Mouse (Mus musculus) G1E (cell line): ENCODE data around the gene Hist2h4. TPM values are rescaled to one million over a fixed set of nuclear protein-coding genes. Genes with fewer than 3 reads are reported as not detected.
A peak's percentile ranks its signal among the peaks of the same experiment; 100 is the strongest.
"Not testable (repeated sequence)": the region's sequence is repeated elsewhere in the genome, so short reads cannot be mapped to it uniquely, and the experiment has no call there.

Experiments used
- ATAC-seq: 2 replicates; pipeline ENCODE4 v1.8.0; 2016; ENCODE audit warnings: mild to moderate bottlenecking; ENCODE audit not compliant: insufficient number of reproducible peaks, poor library complexity, low FRiP score, severe bottlenecking; ENCODE audit errors: extremely low read depth
- DNase-seq: peaks from one replicate; pipeline ENCODE4 v3.0.0; 2012; ENCODE audit warnings: low spot score
- H3K27me3 ChIP-seq: 2 replicates; pipeline ENCODE4 v1.6.1; 2012; ENCODE audit warnings: mild to moderate bottlenecking, low read length, inconsistent platforms; ENCODE audit not compliant: insufficient read depth
- H3K36me3 ChIP-seq: replicated peaks from 2 replicates; pipeline ENCODE3; 2012; ENCODE audit warnings: mild to moderate bottlenecking, inconsistent platforms
- H3K4me1 ChIP-seq: 2 replicates; pipeline ENCODE4 v1.6.1; 2012; ENCODE audit warnings: low read depth, low read length, inconsistent platforms, mixed read lengths; ENCODE audit not compliant: insufficient read depth
- H3K4me3 ChIP-seq: 2 replicates; pipeline ENCODE4 v1.5.1; 2012; ENCODE audit warnings: low read depth, mild to moderate bottlenecking, inconsistent platforms, low read length, moderate library complexity, mixed read lengths
- H3K9me3 ChIP-seq: replicated peaks from 2 replicates; pipeline ENCODE4 v1.6.1; 2012; ENCODE audit warnings: inconsistent platforms
- CTCF ChIP-seq: IDR thresholded peaks from 2 replicates; pipeline ENCODE4 v1.5.1; 2012; ENCODE audit warnings: low read depth, low read length, inconsistent platforms, mixed read lengths
- GATA1 ChIP-seq: IDR thresholded peaks from 2 replicates; pipeline ENCODE4 v1.6.1; 2012; ENCODE audit warnings: borderline replicate concordance, low read length, inconsistent platforms, mixed read lengths
- GATA2 ChIP-seq: IDR thresholded peaks from 2 replicates; pipeline ENCODE4 v1.6.1; 2012; ENCODE audit warnings: low read depth, low read length, inconsistent platforms, borderline replicate concordance
- POLR2AphosphoS5 ChIP-seq: IDR thresholded peaks from 2 replicates; pipeline ENCODE4 v1.6.1; 2012; ENCODE audit warnings: low read depth, low read length, inconsistent platforms; ENCODE audit not compliant: insufficient replicate concordance
- TAL1 ChIP-seq: conservative IDR thresholded peaks from 2 replicates; pipeline ENCODE4 v1.6.1; 2012; ENCODE audit warnings: low read depth, low read length, inconsistent platforms, mixed read lengths
- polyA plus RNA-seq: library from polyadenylated mRNA; stranded (reverse); fragments of >175 nt; gene quantifications from 2 replicates; pipeline ENCODE4 v1.2.3, GENCODE M21; 2012
- total RNA-seq, 2 experiments: library from RNA; stranded (forward) in 1 of 2; stranded (reverse) in 1 of 2; fragments of 200-1000 nt in 1 of 2; fragments of >200 nt in 1 of 2; fragmentation: Nextera tagmentation in 1 of 2; gene quantifications; 2 replicates each; pipeline ENCODE4 v1.2.3; 2014 to 2017

The Hist2h4 gene
- total and polyA plus RNA-seq, 3 experiments = 1.8 to 490 (median 93.8) TPM

- H3K9me3 ChIP-seq, H3K27me3 ChIP-seq, H3K36me3 ChIP-seq, DNase-seq: not testable (repeated sequence)
- ATAC-seq = peak; percentile 66
- Histone ChIP-seq H3K4me1 (peaks cover 35% of the 10 kb centered on the region), H3K4me3 (peak within 1 kb of the TSS; percentile 70)
Observed at GRCm38 (mm10) chr3:96245003-96245886, 17.9 kb downstream of the Hist2h4 start, which contains the start of gene Hist2h2aa1. Hist2h2aa1 (plus strand) TSS chr3:96245497.

- no peak for ATAC-seq
- Histone ChIP-seq H3K4me3 (no peak overlapping the region; the same call in 1 of the 2 replicates), H3K4me1 (peaks cover 31% of the 10 kb centered on the region), H3K9me3 (no peaks in the 10 kb centered on the region), H3K27me3 (no peaks in the 10 kb centered on the region), H3K36me3 (no peaks in the 10 kb centered on the region)
- TF ChIP-seq TAL1 (no peak), CTCF (no peak), GATA2 (no peak), POLR2AphosphoS5 (no peak), GATA1 (no peak)
- no peak for DNase-seq
Observed at GRCm38 (mm10) chr3:96243921-96244572, 19.1 kb downstream of the Hist2h4 start.

GRCm38 (mm10) chr3:96240799-96241197 lies 22.3 kb downstream of the Hist2h4 start:
- H3K4me1 ChIP-seq = peaks cover 38% of the 10 kb centered on the region

DNA sequence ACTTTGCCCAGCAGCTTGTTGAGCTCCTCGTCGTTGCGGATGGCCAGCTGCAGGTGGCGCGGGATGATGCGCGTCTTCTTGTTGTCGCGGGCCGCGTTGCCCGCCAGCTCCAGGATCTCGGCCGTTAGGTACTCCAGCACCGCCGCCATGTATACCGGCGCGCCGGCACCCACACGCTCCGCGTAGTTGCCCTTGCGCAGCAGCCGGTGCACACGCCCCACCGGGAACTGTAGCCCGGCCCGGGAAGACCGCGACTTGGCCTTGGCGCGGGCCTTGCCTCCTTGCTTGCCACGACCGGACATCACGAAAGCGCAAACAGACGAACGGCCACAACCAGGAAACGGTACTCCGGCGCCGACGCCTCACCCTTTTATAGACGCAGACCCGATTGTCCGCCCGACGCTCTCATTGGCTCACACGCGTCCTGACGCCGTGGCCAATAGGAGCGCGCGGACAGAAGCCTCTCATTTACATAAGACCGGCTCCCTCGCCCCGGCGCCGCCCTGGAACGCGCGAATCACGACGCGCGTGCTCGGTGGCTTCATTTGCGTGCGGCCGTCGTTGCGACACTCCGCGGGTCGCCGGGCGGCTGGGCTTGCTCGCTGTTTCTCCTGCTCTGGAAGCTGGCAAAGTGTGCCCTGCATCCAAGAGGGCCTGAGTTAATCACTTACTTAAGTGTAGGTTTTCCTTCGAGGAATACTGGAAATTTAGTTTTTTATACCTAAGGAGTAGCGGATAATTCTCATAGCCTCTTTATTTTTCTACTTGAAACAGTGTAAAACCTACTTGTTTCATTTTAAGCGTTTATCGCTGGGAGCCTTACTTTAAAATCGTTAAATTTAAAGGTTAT lies 22.9 kb downstream of the Hist2h4 start, which contains the start of gene Hist2h2aa2:
Hist2h2aa2 (minus strand) TSS at position 328 of the 850 bp plus-strand sequence.
- H3K36me3 ChIP-seq, DNase-seq, H3K9me3 ChIP-seq, H3K27me3 ChIP-seq: not testable (repeated sequence)
- peak; percentile 74 for ATAC-seq
- Histone ChIP-seq H3K4me1 (peaks cover 38% of the 10 kb centered on the region), H3K4me3 (peak within 1 kb of the TSS; percentile 67)

More at GRCm38 (mm10) chr3:96240799-96241197, 22.3 kb downstream of the Hist2h4 start:
- ATAC-seq (no peak), DNase-seq (no peak)
- no peaks in the 10 kb centered on the region for H3K27me3 ChIP-seq
- TF ChIP-seq CTCF = no peak
- no peaks in the 10 kb centered on the region for H3K36me3 ChIP-seq
- no peak overlapping the region for H3K4me3 ChIP-seq
- H3K9me3 ChIP-seq = no peaks in the 10 kb centered on the region

GRCm38 (mm10) chr3:96238954-96239793 lies 23.9 kb downstream of the Hist2h4 start, which contains the start of gene Hist2h3c2:
Hist2h3c2 (minus strand) TSS chr3:96239127.
- peak; percentile 81; the same call in 1 of the 2 replicates for TF ChIP-seq POLR2AphosphoS5
- H3K36me3 ChIP-seq, DNase-seq, H3K27me3 ChIP-seq, H3K9me3 ChIP-seq: not testable (repeated sequence)
- Histone ChIP-seq H3K4me3 (peak within 1 kb of the TSS; percentile 67), H3K4me1 (peaks cover 29% of the 10 kb centered on the region)
- ATAC-seq = peak; percentile 77

DNA sequence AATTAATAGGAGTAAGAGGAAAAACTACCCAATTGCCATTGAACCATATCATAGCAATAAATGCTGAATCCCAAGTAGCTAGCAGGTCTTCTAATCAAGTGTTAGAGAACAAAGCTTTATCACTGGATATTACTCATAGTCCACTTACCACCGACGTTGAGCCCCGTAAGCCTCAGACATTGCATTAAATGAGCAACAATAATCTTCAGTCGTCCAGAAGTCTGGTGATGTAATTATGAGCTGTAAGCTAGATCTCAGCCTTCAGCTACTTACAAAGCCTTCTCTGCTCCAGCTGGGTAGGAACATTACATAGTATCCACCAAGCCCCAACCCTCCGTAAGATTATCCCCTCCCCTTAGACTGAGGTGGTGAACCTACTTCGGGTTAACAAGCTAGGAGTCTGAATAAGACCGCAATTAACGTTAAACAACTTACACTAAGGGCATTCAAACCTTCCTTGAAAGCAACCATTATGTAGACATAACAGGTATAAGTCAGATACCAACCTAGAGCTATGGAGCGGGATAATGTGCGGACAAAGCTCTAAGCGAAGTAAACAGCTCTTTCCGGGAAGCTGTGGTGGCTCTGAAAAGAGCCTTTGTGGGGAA lies 25.1 kb downstream of the Hist2h4 start:
- H3K36me3 ChIP-seq = no peaks in the 10 kb centered on the region
- ATAC-seq (no peak), DNase-seq (no peak)
- no peaks in the 10 kb centered on the region for H3K9me3 ChIP-seq
- peaks cover 23% of the 10 kb centered on the region for H3K4me1 ChIP-seq
- H3K27me3 ChIP-seq = no peaks in the 10 kb centered on the region
- peak overlapping the region; percentile 67 for H3K4me3 ChIP-seq
- TF ChIP-seq GATA1 (no peak), POLR2AphosphoS5 (peak; percentile 85; the same call in 1 of the 2 replicates)
